Mouse (Mus musculus): Measurements from ENCODE around the gene Gm14124. TPM values are rescaled to one million over a fixed set of nuclear protein-coding genes. Genes with fewer than 3 reads are reported as not detected.

Gm14124 gene
- under 1 TPM in 1 of 2 experiments, not detected in 1; 0.13 TPM for total RNA-seq (2023)

DNA sequence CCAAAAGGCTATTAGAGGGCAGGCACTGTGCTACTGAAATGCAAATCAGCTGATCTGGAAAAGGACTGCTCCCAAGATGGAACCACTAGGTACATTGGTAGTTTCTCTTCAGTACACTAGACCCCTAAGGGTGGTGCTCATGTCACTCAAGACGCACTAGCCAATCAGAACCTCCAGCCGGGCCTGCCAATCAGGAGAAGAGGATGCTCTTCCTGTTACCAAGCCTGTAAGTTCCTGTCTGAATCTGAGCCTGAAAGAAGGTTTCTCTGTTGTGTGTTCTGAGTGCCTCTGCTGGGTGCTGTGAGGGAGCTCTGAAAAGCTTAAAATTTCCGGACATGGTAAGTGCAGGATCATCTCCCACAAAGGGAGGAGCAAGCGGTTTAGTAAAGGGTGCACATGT is at the start of gene Gm14124:
Gm14124 (plus strand) TSS at position 227 of the 400 bp plus-strand sequence.

DNA sequence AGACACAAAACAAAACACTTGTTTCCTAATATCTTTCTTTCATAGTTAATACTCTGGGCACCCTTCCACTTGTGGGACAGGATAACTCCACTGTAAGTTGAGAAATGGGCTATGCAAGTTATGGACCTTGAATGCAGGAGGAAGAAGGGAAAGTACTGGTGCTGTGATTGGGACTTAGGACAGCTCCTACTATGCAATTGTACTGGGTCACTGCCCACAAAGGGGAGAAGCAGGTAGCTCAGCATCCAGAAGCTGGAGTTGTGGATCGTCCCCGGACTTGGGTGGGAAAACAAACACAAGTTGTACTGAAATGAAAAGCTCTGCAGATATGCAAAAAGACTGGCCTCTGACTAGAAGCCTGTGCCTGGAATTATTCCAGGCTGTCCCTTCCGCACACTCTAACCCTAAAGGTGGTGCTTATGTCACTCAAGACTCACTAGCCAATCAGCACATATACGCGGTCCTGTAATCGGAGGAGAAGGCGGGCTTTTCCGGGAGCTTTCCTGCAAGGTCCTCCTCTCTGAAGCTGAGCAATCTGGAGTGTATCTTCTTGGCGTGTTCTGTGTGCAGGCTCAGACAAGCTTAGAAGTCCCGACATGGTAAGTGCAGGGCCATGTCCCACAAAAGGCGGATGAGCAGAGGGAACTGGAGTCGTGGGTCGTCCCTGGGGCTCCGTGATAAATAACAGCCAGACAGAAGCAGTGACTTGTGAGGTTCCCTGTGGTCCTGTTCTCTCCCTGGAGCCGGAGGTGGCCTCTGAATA is 39.5 kb upstream of the Gm14124 start, which contains the start of gene Zfp937:
Zfp937 (plus strand) TSS at position 474 of the 763 bp plus-strand sequence.

DNA sequence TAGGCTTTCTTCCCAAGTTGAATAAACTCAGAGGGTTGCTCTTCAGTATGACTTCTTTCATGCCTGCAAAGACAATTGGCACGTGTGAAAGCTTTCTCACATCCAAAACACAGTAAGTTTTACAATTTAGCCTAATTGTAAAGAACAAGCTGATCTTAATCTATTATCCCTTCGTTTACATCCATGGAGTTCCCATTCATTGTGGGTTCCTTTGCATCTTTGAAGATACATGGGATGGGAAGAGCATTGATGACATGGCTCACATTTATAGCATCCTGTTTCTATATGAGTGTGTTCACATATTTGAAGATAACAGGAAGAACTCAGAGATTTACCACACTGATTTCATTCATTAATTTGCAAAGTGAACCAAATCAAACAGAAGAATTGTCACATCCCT is 1.8 kb upstream of the Gm14124 start, which contains the start of gene Gm21994:
Gm21994 (minus strand) TSS at position 101 of the 400 bp plus-strand sequence.

Other genes starting within 250 kb of the Gm14124 start
- 1 to 10 TPM; 8.7 to 9.2 TPM for gene Zfp120, start 120.8 kb upstream of the Gm14124 start, total RNA-seq (2023)
- gene Gm10770, start 77.8 kb upstream of the Gm14124 start, total RNA-seq (2023), result not detected
- gene Gm14139, start 75.8 kb upstream of the Gm14124 start, total RNA-seq (2023), result not detected
- gene Zfp937, start 39.4 kb upstream of the Gm14124 start, total RNA-seq (2023), result under 1 TPM; 0.49 to 0.68 TPM
- 1 to 10 TPM; 1.8 to 2.4 TPM for gene Gm21994, start 1.9 kb upstream of the Gm14124 start, total RNA-seq (2023)
- 1 to 10 TPM in 1 of 2 experiments, not detected in 1; 2.5 TPM for gene Gm10130, start 66.2 kb downstream of the Gm14124 start, total RNA-seq (2023)
- under 1 TPM; 0.59 to 0.97 TPM for gene 3300002I08Rik, start 105.2 kb downstream of the Gm14124 start, total RNA-seq (2023)
- gene Zfp442, start 194.0 kb downstream of the Gm14124 start, total RNA-seq (2023), result under 1 TPM; 0.18 to 0.38 TPM
- not detected for gene Zfp345, start 227.6 kb downstream of the Gm14124 start, total RNA-seq (2023)

All from neutrophil, adult 83 days (primary cell).